Mouse (Mus musculus) small intestine, adult 2 months (tissue): Measurements from ENCODE around the gene Vps18.

Source experiments
- CTCF ChIP-seq: fragments of 200-500 bp; IDR thresholded peaks from 2 replicates; pipeline ENCODE4 v1.5.1; 2012; ENCODE audit warnings: low read depth, mild to moderate bottlenecking, control low read depth, inconsistent platforms, low read length, moderate library complexity, mixed read lengths; ENCODE audit not compliant: insufficient replicate concordance, insufficient read length; ENCODE audit errors: extremely low read depth
- POLR2A ChIP-seq: fragments of 200-500 bp; IDR thresholded peaks from 2 replicates; pipeline ENCODE4 v1.6.1; 2012; ENCODE audit warnings: low read depth, mild to moderate bottlenecking, control low read depth, inconsistent platforms, low read length, moderate library complexity

GRCm38 (mm10) chr2:119298839-119299238 lies 10.3 kb downstream of the Vps18 start:
- TF ChIP-seq CTCF: no peak
- TF ChIP-seq POLR2A: no peak
